Mouse (Mus musculus): Measurements from ENCODE around the gene Spryd7. TPM values are rescaled to one million over a fixed set of nuclear protein-coding genes. Genes with fewer than 3 reads are reported as not detected.
"Not testable (repeated sequence)": the region's sequence is repeated elsewhere in the genome, so short reads cannot be mapped to it uniquely, and the experiment has no call there.

Gene Spryd7
- 19.7 and 20.0 TPM in 2 replicates for polyA plus RNA-seq (2012; rRNA removed)

DNA sequence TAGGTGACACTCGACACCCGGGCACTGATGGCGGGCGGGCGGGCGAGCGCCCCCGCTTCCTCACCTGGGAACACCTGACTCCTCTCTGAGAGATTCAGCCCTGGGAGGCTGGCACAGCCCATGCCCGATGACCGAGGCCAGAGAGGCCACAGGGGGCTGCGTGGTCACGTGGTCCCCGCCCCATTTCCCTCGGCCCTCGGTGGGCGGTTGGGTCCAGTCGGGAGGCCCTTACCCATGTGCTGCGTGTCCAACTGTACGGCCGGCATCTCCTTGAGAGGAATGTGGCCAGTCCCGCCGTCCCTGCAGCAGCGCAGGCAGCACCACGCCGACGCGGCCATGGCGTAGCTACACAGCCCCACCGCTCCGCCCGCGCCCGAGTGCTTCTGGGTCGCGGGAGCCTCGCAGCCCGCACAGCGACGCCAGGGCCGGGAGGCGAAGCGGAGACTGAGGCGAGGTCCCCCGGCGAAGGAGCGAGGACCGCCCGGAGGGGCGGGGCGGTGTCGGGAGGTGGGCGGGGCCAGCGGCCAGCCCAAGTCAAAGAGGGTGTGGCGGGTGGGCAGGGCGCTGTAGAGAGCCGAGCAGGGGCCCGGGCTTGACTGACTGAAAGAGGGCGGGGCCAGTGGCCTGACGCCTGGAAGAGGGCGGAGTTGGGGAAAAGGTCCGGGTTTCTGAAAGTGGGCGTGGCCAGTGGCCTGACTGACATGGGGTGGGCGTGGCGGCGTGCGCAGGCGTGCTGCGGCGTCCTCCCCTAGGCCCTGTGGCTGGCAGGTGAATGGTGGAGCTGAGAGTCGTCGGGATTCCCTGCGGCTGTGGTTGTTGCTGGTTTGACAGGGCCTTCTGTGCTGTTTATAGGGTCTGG is at the start of gene Spryd7:
Gene Spryd7 (minus strand): TSS at position 598 of the 859 bp plus-strand sequence.
- DNase-seq (ENCODE audit: low read depth) = peak; percentile 99

DNA sequence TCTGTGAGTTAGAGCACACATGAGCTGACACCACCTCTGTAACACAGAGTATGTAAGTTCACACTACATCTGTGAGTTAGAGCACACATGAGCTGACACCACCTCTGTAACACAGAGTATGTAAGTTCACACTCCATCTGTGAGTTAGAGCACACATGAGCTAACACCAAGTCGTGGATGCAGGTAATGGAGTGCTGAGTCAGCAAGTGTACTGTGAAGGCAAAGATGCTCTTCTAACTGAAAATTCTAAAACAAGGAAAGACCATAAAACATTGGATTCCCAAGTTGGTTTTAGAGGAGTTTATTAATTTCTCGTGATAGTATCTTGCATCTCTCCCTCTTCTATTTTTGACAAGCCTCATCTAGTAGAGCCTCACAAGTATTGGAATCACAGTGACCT is 49.4 kb upstream of the Spryd7 start:
- not testable (repeated sequence) for DNase-seq (ENCODE audit: low read depth)

More for the DNA sequence above, at the start of gene Spryd7:
- TF ChIP-seq CTCF (IDR thresholded peaks at IDR 0.05; ENCODE audit: borderline replicate concordance, extremely low read depth, insufficient read depth, insufficient read length) (0 out of 2 replicates have a peak, but pooled peaks have one; percentile 9), POLR2A (IDR thresholded peaks at IDR 0.05; ENCODE audit: borderline replicate concordance, extremely low read depth, insufficient read depth, insufficient read length, poor library complexity, severe bottlenecking) (peak; percentile 84)

DNA sequence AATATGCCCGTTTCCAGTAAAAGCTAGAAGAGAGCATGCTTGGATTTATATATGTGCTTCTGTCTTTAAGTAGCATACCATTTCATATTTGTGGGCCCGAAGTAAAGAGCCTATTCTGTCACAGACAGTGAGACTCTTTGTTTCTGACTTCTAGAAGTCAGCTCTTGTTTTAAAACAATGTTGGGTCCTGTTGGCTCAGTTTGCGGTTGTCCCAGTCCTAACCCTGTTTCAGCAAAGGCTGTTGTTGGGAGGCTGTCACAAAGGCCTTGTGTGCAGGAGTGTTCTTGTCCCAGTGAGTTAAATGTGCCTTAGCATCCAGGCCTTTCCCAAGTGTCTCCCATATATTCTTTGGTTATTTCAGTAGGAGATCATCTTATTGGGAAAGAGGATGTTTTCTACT is 47.4 kb upstream of the Spryd7 start:
- no peak for DNase-seq (ENCODE audit: low read depth)
- TF ChIP-seq POLR2A (IDR thresholded peaks at IDR 0.05; ENCODE audit: borderline replicate concordance, extremely low read depth, insufficient read depth, insufficient read length, poor library complexity, severe bottlenecking) (no peak), CTCF (IDR thresholded peaks at IDR 0.05; ENCODE audit: borderline replicate concordance, extremely low read depth, insufficient read depth, insufficient read length) (no peak)

DNA sequence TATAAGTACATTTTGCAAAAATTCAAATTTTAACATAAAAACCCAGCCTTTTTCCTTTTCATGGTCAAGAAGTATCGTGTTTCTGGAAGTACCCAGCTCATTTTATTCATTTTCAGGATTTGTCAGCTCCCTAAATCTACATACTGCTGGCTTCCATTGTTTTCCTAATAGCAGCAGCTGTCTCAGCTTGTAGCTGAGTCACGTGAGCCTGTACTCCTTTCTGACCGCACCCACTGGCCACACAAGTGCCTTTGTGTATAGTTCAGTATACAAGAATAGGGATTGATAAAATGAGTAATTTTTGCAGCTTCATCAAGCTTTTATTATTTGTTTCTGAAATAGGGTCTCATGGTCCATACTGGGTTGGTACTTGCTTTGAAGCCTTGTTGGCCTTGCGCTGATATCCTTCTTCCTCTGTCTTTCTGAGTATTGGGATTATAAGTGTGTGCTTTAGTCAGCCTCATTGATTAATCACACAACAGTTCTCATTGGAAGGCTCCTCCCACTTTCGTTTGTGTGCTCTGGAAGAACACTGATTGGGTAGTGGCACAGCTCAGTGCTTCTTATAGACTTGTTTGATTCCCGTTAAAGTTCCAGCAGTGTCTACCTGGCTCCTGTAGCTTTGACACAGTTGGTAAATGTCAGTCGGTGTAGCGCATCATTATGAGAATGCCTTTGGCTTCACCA is 46.5 kb upstream of the Spryd7 start:
- TF ChIP-seq POLR2A (IDR thresholded peaks at IDR 0.05; ENCODE audit: borderline replicate concordance, extremely low read depth, insufficient read depth, insufficient read length, poor library complexity, severe bottlenecking) (no peak), CTCF (IDR thresholded peaks at IDR 0.05; ENCODE audit: borderline replicate concordance, extremely low read depth, insufficient read depth, insufficient read length) (no peak)
- DNase-seq (ENCODE audit: low read depth) = peak; percentile 83

DNA sequence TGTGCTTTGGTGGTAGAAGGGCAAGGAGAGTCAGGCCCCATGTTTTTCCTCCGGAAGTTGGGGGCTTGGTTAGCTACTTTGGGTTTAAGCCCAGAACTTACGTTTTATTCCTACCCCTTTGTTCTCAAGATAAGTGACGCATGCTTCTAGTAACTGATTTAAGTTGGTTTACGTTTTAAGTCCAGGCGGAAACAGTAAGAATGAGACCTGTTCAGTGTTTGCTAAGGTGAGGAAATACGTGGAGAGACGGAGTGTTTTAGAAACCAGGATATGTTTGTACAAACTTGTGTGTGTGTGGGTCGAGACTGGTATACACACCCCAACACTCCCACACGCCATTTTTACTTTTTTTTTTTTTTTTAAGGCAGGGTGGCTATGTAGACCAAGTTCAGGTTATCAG is 44.7 kb upstream of the Spryd7 start:
- TF ChIP-seq POLR2A (IDR thresholded peaks at IDR 0.05; ENCODE audit: borderline replicate concordance, extremely low read depth, insufficient read depth, insufficient read length, poor library complexity, severe bottlenecking) = no peak
- TF ChIP-seq CTCF (IDR thresholded peaks at IDR 0.05; ENCODE audit: borderline replicate concordance, extremely low read depth, insufficient read depth, insufficient read length) = no peak

DNA sequence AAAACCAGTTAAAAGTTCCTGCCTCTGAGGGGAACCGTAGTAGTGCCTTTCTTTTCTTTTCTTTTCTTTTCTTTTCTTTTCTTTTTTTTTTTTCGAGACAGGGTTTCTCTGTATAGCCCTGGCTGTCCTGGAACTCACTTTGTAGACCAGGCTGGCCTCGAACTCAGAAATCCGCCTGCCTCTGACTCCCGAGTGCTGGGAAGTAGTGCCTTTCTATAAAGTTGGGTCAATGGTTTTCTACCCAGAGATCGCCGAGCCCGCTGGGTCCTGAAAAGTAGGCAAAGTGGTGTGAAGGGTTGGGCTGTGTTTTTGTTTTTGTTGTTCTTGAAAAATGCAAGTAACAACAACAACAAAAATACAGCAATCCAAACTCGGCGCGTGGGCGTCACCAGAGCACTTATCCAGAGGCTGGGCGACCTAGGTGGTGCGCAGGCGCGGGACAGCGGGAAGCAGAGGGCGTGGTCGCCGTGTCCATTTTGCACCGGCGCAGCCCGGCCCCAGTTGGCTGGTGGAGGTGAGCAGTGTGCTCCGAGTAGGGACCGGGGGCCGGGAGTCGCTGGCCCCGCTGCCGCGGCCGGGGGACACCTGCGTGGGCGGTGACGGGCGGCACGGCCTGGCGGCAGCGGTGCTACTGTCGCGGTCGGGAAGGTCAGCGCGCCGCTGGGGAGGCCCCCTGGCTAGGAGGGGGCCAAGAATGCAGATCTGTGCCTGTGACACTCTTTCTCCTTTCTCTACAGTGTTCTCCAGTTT is 42.5 kb upstream of the Spryd7 start:
- TF ChIP-seq POLR2A (IDR thresholded peaks at IDR 0.05; ENCODE audit: borderline replicate concordance, extremely low read depth, insufficient read depth, insufficient read length, poor library complexity, severe bottlenecking) (peak; percentile 88), CTCF (IDR thresholded peaks at IDR 0.05; ENCODE audit: borderline replicate concordance, extremely low read depth, insufficient read depth, insufficient read length) (no peak)
- DNase-seq (ENCODE audit: low read depth) = peak; percentile 93

More for the DNA sequence above, 44.7 kb upstream of the Spryd7 start:
- DNase-seq (ENCODE audit: low read depth) = no peak

DNA sequence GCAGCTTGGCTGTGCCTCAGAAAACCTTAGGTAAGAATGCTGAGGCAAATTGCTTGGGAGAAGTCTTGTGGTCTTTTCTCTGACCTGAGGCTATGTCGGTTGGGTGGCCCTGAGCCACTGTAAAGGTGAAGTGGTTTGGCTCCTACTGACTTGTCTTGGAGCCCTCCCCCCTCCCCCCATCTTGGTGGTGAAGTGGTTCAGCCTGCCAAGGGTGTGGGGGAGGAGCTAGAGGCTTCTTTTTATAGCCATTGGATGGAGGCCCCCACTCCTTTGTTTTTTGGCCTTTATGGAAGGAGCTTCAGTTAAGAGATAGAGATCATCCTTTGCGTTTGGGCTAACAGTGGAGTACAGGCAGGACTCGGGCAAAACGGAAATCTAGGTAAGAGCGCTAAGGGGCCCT is 41.3 kb upstream of the Spryd7 start, which contains the start of gene Trim13:
Gene Trim13 (plus strand): TSS at position 280 of the 400 bp plus-strand sequence.
- TF ChIP-seq CTCF (IDR thresholded peaks at IDR 0.05; ENCODE audit: borderline replicate concordance, extremely low read depth, insufficient read depth, insufficient read length) (no peak), POLR2A (IDR thresholded peaks at IDR 0.05; ENCODE audit: borderline replicate concordance, extremely low read depth, insufficient read depth, insufficient read length, poor library complexity, severe bottlenecking) (no peak)
- DNase-seq (ENCODE audit: low read depth) = no peak

DNA sequence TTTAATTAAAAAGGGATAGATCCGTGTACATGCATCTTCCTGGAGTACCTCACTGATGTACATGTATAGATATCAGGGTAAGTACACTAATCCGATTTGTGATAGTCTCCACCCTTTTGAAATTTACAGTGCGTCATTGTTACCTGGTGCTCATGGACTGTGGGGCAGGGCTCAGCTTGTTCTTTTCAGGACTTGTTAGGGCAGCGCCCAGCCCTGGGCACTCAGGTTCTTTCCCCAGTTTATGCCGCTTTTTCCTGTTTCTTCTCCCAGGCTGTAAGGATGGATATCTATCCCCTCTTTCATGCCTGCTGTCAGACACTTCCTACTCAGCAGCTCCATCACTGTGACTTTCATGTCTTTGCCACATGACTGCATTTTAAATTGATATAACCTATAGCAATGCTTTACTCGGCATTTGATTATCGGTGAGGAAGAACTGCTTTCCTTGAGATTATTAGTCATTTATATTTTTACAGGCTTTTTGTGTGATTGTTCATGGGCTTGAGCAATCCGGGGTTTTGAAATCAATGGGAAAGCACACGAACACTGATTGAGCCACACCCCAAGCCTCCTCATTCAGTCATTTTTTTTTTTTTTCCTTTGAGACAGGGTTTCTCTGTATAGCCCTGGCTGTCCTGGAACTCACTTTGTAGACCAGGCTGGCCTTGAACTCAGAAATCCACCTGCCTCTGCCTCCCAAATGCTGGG is 40.2 kb upstream of the Spryd7 start:
- TF ChIP-seq CTCF (IDR thresholded peaks at IDR 0.05; ENCODE audit: borderline replicate concordance, extremely low read depth, insufficient read depth, insufficient read length) (no peak), POLR2A (IDR thresholded peaks at IDR 0.05; ENCODE audit: borderline replicate concordance, extremely low read depth, insufficient read depth, insufficient read length, poor library complexity, severe bottlenecking) (no peak)
- DNase-seq (ENCODE audit: low read depth) = no peak

DNA sequence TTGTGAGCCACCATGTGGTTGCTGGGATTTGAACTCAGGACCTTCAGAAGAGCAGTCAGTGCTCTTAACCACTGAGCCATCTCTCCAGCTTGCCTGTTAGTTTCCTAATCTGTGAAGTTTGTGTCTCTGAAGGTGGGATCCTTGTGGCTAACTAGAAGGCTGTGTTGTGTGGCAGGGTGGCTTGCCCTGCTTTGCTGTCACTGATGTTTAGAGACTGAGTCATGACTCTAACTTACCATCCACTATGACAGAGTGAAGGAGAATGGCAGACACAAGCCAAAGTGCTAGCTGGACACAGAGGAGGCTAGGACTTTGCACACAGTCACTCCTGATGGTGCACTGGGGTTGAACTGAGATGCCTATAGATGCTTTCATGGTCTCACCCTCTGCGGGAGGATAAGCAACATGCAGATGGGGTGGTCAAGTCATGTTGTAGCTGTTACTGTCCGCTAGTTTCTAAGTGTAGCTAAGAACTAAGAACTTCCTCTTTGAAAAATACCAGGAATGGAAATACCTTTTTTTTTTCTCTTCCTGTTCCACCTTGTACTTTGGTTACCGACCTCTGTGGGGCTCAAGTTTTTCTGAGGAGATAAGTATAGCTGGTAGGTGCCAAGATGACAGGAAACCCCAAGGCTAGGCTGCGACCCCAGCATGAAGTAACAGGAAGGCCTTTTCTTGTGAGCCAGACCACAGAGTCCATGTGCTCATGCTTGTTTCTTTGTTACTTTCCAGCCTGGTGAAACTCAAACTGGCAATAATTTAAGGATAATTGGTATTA is 32.8 kb upstream of the Spryd7 start:
- no peak for DNase-seq (ENCODE audit: low read depth)
- TF ChIP-seq POLR2A (IDR thresholded peaks at IDR 0.05; ENCODE audit: borderline replicate concordance, extremely low read depth, insufficient read depth, insufficient read length, poor library complexity, severe bottlenecking) = no peak
- no peak for TF ChIP-seq CTCF (IDR thresholded peaks at IDR 0.05; ENCODE audit: borderline replicate concordance, extremely low read depth, insufficient read depth, insufficient read length)

DNA sequence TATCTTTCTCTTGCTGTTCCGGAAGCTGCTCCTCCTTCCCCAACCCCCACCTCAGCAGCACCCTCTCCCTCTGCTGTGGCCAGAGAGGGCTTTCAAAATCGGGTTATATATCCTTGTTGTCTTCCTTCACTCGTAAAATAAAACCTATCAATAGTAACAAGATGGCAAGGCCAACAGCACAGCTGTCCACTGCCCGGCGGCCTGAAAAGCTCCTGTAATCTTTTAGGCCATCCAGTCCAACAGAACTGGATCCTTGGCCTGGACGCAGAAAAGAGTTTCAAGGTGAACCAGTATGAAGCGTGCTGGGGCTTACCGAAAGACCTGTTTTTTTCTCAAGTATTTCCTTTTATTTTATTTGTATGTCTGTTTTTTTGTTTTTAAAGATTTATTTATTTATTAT is 19.3 kb upstream of the Spryd7 start:
- TF ChIP-seq CTCF (IDR thresholded peaks at IDR 0.05; ENCODE audit: borderline replicate concordance, extremely low read depth, insufficient read depth, insufficient read length) = no peak

More for the DNA sequence above, 19.3 kb upstream of the Spryd7 start:
- no peak for DNase-seq (ENCODE audit: low read depth)
